In the genomic region with DNA sequence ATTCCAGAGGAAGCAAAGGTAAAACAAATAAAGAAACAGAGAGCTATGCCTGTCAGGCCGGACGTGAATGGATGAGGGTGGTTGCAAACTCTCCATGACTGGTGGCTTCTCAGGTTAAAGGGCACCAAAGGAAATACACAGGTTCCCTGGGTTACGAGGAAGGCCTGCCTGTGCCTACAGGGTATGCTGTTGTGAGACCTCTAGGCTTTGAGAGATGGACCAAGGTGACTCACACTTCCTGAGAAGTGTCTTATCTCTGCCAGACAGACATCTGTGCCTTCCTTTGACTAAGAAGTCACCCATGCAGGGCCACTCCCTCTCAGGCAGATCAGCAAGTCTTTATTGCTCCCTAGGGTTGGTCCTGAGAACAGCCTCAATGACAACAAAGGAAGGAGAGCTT, we compare ENCODE assay signal across 1 mouse cellular context.
TF ChIP-seq lines count a peak whose summit lies in the region.

No protein-coding gene starts in this region.

TF ChIP-seq in MEL, 35 proteins besides CTCF, POLR2A, EP300 and RAD21 (continued from another document):
- TF ChIP-seq MYB (IDR thresholded peaks at IDR 0.05; ENCODE audit: low read depth, low read length) = no peak
- TF ChIP-seq TAL1 (IDR thresholded peaks at IDR 0.05; ENCODE audit: low read length) = peak; percentile 97
- no peak for TF ChIP-seq MAX (IDR thresholded peaks at IDR 0.05; ENCODE audit: low read length)
- TF ChIP-seq ZMIZ1 (IDR thresholded peaks at IDR 0.05; ENCODE audit: low read depth, low read length) = no peak
- TF ChIP-seq KAT2A (conservative IDR thresholded peaks at IDR 0.05; ENCODE audit: low read depth, low read length) = no peak
- peak; percentile 97 for TF ChIP-seq JUND (IDR thresholded peaks at IDR 0.05; ENCODE audit: low read depth, low read length)
- TF ChIP-seq TCF12 (IDR thresholded peaks at IDR 0.05; ENCODE audit: low read depth, low read length) = peak; percentile 93
- no peak; the same call in 1 of the 2 replicates for TF ChIP-seq ELF1 (IDR thresholded peaks at IDR 0.05; ENCODE audit: low read depth, low read length)
- no peak for TF ChIP-seq POLR2AphosphoS5 (IDR thresholded peaks at IDR 0.05; ENCODE audit: borderline replicate concordance, low read depth, low read length)
- TF ChIP-seq CHD2 (IDR thresholded peaks at IDR 0.05; ENCODE audit: low read length) = no peak
- TF ChIP-seq USF1 (IDR thresholded peaks at IDR 0.05; ENCODE audit: low read depth, low read length) = no peak
- no peak for TF ChIP-seq GABPA (IDR thresholded peaks at IDR 0.05; ENCODE audit: low read depth, low read length)
